Mouse (Mus musculus) macrophage (primary cell): ENCODE data around the gene Bspry. TPM values are rescaled to one million over a fixed set of nuclear protein-coding genes. Genes with fewer than 3 reads are reported as not detected.

Source experiments
- H3K27ac ChIP-seq: fragments of 350-480 bp; formaldehyde crosslinking; 2 replicates; pipeline ENCODE4 v1.9.0; 2021
- H3K36me3 ChIP-seq: fragments of 350-480 bp; formaldehyde crosslinking; 2 replicates; pipeline ENCODE4 v1.9.0; 2021; ENCODE audit errors: inconsistent target
- H3K4me3 ChIP-seq: fragments of 350-480 bp; formaldehyde crosslinking; 2 replicates; pipeline ENCODE4 v1.9.0; 2021; ENCODE audit errors: inconsistent target
- H3K79me2 ChIP-seq: fragments of 350-480 bp; formaldehyde crosslinking; 2 replicates; pipeline ENCODE4 v1.9.0; 2021; ENCODE audit errors: inconsistent target
- WGBS: methylation state at CpG from one replicate; pipeline ENCODE4 v1.1.7; 2026; ENCODE audit warnings: inconsistent platforms; ENCODE audit not compliant: missing documents; 5-methylcytosine and 5-hydroxymethylcytosine counted together
- polyA plus RNA-seq: library from polyadenylated mRNA; stranded (reverse); fragments of 250-400 nt; gene quantifications from 3 replicates; pipeline ENCODE4 v1.2.4, GENCODE M21; 2018; ENCODE audit warnings: inconsistent platforms
- total RNA-seq, 78 experiments: library from RNA; depleted of rRNA; stranded (reverse); fragments of 250-400 nt; gene quantifications; 1 replicate in 9 of 78; 2 replicates in 24 of 78; 3 replicates in 43 of 78; 4 replicates in 2 of 78; pipeline ENCODE4 v1.2.4; 2018; ENCODE audit warnings: inconsistent platforms in 56 of 78

Bspry gene
- total RNA-seq (2018; cell fraction: chromatin; rRNA removed), result under 1 TPM in 1 of 26 experiments, not detected in 25; 0.38 TPM
- under 1 TPM in 20 of 26 experiments, not detected in 6; 0.06 to 0.32 (median 0.12) TPM for total RNA-seq (2018; cell fraction: cytosol; rRNA removed)
- under 1 TPM in 5 of 26 experiments, not detected in 21; 0.24 to 0.47 (median 0.33) TPM for total RNA-seq (2018; cell fraction: nucleus; rRNA removed)
- 0.13 to 0.17 TPM in 2 of 3 replicates, not detected in the other for polyA plus RNA-seq

GRCm38 (mm10) chr4:62479937-62480708, at the start of gene Bspry:
TSS of gene Bspry (plus strand) at chr4:62480053.
- no peaks in the 10 kb centered on the region for H3K36me3 ChIP-seq
- H3K27ac ChIP-seq, result no peak within 1 kb of the TSS
- peak within 1 kb of the TSS; percentile 19 for H3K4me3 ChIP-seq
- WGBS, result 3% methylated on average over 70 of the region's 71 CpGs
- no peaks in the 10 kb centered on the region for H3K79me2 ChIP-seq

GRCm38 (mm10) chr4:62430678-62431077, 49.2 kb upstream of the Bspry start:
- H3K4me3 ChIP-seq, result no peak overlapping the region
- H3K79me2 ChIP-seq, result no peaks in the 10 kb centered on the region
- no peak overlapping the region for H3K27ac ChIP-seq
- no peaks in the 10 kb centered on the region for H3K36me3 ChIP-seq

DNA sequence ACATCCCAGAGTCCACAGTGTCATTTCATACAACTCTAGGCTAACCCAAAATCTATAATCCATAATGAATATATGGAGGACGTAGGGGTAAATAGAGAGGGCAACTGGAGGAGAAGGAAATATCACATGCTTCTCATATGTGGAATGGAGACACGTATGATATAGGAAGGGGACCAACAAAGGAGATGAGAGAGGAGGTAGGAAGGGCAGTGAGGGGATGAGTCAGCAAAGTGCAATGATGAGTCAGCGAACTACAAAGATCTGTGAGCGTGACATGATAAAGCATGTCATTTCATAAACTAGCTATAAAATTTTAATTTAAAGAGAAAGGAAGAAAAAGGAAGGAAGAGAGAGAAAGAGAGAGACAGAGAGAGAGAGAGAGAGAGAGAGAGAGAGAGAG, 48.3 kb upstream of the Bspry start:
- Histone ChIP-seq H3K36me3 (no peaks in the 10 kb centered on the region), H3K79me2 (no peaks in the 10 kb centered on the region), H3K27ac (no peak overlapping the region), H3K4me3 (no peak overlapping the region)
- WGBS, result 71% methylated on average over 4 of the region's 4 CpGs

GRCm38 (mm10) chr4:62433939-62434870, 45.6 kb upstream of the Bspry start:
- WGBS, result 69% methylated on average over 7 of the region's 7 CpGs
- Histone ChIP-seq H3K4me3 (no peak overlapping the region), H3K79me2 (no peaks in the 10 kb centered on the region), H3K36me3 (no peaks in the 10 kb centered on the region), H3K27ac (no peak overlapping the region)

DNA sequence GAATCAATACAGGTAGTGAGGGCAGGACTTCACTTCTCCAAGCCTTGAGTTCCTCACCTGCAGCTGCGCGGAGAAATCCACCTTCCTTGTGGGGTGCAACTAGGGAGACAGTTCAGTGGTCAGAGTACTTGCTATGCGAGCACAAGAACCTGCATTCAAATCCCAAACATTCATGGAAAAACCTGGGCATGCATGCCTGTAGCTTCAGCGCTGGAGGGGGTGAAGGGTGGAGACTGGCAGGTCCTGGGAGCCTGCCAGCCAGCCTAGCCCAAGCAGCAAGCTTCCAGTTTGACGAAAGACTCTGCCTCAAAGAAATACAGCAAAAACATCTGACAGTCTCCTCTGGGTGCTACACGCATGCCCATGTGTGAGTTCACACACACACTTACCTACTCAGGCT, 44.8 kb upstream of the Bspry start, which contains the start of gene Rnf183:
Gene Rnf183, minus strand, starts transcription at position 172 of the 400 bp plus-strand sequence.
- Histone ChIP-seq H3K4me3 (no peak within 1 kb of the TSS), H3K27ac (no peak within 1 kb of the TSS), H3K79me2 (no peaks in the 10 kb centered on the region), H3K36me3 (no peaks in the 10 kb centered on the region)
- 90% methylated on average over 6 of the region's 6 CpGs for WGBS

- no peak overlapping the region for H3K27ac ChIP-seq
- no peaks in the 10 kb centered on the region for H3K36me3 ChIP-seq
- H3K4me3 ChIP-seq, result no peak overlapping the region
- WGBS, result 93% methylated on average over 3 of the region's 3 CpGs
- H3K79me2 ChIP-seq, result no peaks in the 10 kb centered on the region
These were observed 42.5 kb upstream of the Bspry start for GRCm38 (mm10) chr4:62437256-62437778.

DNA sequence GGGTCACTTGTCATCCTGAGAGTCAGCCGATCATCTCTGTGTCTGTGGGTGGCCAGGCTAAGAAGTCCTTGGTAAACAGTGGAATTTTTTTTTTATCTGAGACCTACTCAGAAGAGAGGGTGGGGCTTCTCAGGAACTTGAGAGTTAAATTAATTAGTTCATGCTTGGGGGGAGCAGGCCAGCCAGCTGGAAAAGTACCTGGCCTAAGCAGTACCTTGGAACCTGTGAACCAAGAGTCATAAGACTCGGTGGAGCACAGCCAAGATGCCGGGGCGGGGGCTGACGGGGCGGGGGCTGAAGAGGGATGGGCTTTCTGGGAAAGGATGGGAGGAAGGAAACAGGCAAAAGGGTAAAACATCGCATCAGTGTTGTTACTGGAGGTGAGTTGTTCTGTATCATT, 42.0 kb upstream of the Bspry start:
- Histone ChIP-seq H3K36me3 (no peaks in the 10 kb centered on the region), H3K27ac (no peak overlapping the region), H3K4me3 (no peak overlapping the region), H3K79me2 (no peaks in the 10 kb centered on the region)
- WGBS, result 97% methylated on average over 7 of the region's 7 CpGs

- no peaks in the 10 kb centered on the region for H3K36me3 ChIP-seq
- H3K4me3 ChIP-seq, result no peak overlapping the region
- no peak overlapping the region for H3K27ac ChIP-seq
- WGBS, result 31% methylated on average over 4 of the region's 4 CpGs
- no peaks in the 10 kb centered on the region for H3K79me2 ChIP-seq
These were observed 40.1 kb upstream of the Bspry start for GRCm38 (mm10) chr4:62439793-62440192.

DNA sequence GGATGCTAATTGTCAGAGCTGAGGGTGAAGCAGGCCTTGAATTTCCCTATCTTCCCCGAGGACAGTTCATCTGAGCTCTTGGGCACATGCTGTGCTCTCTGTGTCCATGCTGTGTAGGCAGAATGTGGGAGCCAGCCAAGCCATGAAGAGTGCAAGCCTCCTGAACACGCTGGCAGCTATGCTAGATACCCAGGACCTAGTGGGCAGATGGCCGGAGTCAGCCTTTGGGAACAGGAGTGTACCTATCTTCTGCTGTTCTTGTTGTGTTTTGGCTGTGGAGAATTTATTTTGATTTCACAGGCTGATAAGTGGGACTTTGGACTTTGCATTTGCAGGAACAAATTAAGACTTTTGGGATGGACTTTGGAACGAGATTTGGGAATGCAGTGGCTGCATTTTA, 39.3 kb upstream of the Bspry start:
- Histone ChIP-seq H3K36me3 (no peaks in the 10 kb centered on the region), H3K79me2 (no peaks in the 10 kb centered on the region), H3K27ac (no peak overlapping the region), H3K4me3 (no peak overlapping the region)
- WGBS, result 87% methylated on average over 3 of the region's 4 CpGs

DNA sequence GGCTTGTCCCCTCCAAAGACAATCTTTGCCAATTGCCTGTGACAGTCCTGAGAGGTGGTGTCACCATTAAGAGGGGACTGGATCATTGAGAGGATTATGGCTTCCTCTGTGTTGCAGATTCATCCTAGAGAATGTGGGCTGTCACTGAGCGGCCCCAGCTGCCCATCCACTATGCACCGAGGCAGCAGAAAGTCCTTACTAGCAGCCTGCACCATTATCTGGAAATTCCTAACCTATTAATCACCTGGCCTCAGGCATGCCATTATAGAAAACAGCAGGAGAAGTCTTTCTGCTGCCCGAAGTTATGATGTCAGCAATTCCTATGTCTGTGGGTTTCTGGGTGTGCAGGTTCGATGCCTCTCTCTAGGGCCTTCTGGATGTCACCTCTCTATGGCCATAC, 38.9 kb upstream of the Bspry start:
- H3K36me3 ChIP-seq, result no peaks in the 10 kb centered on the region
- H3K4me3 ChIP-seq, result no peak overlapping the region
- 93% methylated on average over 4 of the region's 4 CpGs for WGBS
- H3K27ac ChIP-seq, result no peak overlapping the region
- no peaks in the 10 kb centered on the region for H3K79me2 ChIP-seq

GRCm38 (mm10) chr4:62454995-62455394, 24.9 kb upstream of the Bspry start:
- Histone ChIP-seq H3K36me3 (no peaks in the 10 kb centered on the region), H3K79me2 (no peaks in the 10 kb centered on the region), H3K4me3 (no peak overlapping the region), H3K27ac (no peak overlapping the region)
- 45% methylated on average over 5 of the region's 5 CpGs for whole genome bisulfite sequencing

- WGBS, result 97% methylated on average over 3 of the region's 3 CpGs
- Histone ChIP-seq H3K27ac (no peak overlapping the region), H3K4me3 (no peak overlapping the region), H3K79me2 (no peaks in the 10 kb centered on the region), H3K36me3 (no peaks in the 10 kb centered on the region)
These were observed 20.8 kb upstream of the Bspry start for GRCm38 (mm10) chr4:62459081-62459480.

GRCm38 (mm10) chr4:62460348-62460747, 19.5 kb upstream of the Bspry start:
- no peaks in the 10 kb centered on the region for H3K79me2 ChIP-seq
- no peak overlapping the region for H3K27ac ChIP-seq
- no peak overlapping the region for H3K4me3 ChIP-seq
- WGBS, result 95% methylated on average over 8 of the region's 8 CpGs
- H3K36me3 ChIP-seq, result no peaks in the 10 kb centered on the region

DNA sequence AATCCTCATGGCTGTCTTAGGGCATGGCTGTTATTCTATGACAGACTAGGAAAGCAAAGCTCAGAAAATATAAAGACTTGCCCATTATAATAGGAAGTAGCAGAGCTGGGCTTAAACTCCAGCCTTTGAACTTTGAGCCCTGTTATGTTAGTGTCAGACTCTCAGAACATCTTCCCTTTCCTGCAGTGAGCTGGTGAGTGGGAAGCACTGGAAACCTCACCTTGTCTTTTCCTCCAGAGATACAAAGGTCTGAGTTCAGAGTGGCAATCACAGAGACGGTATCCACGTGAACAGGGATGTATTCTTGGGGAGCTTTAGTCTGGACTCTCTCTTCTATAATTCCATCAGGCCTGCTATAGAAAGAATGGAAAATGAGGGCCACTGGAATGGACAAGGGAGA, 16.7 kb upstream of the Bspry start:
- WGBS, result 100% methylated on average over 2 of the region's 2 CpGs
- no peak overlapping the region for H3K4me3 ChIP-seq
- H3K79me2 ChIP-seq, result no peaks in the 10 kb centered on the region
- no peaks in the 10 kb centered on the region for H3K36me3 ChIP-seq
- no peak overlapping the region for H3K27ac ChIP-seq
